Mouse (Mus musculus) 3T3-L1 (cell line): Measurements from ENCODE around the gene Gm10638.

ENCODE experiments used
- DNase-seq: peaks from one replicate; pipeline ENCODE4 v3.0.0-alpha.2; 2015; ENCODE audit warnings: low read depth, low spot score

Gm10638 gene

GRCm38 (mm10) chr8:86786498-86786897, 41.0 kb downstream of the Gm10638 start:
- peak; percentile 47 for DNase-seq

DNA sequence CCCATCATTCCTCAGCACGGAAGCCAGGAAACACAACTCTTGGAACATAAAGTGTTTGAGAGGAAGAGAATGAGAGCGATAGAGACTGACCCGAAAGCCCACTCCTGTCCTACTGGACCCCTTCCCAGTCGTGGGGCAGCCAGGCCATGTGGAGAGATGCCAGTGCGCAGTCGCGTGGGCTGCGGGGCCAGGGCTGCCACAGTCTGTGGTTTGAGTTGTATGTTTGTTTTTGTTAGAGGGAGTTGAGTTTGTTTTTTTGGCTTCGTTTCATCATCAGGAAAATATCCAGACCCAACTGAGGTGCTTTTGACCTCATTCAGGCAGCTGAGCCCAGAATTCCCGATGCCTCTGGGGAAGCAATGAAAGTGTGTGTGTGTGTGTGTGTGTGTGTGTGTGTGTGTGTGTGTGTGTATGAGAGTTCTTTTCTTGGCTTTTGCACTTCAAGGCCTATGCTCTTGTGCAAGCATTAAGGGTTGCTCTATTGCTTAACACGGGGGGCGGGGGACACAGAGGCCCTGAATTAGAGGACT, 42.5 kb downstream of the Gm10638 start:
- DNase-seq = peak; percentile 71

GRCm38 (mm10) chr8:86789576-86789975, 44.1 kb downstream of the Gm10638 start:
- no peak for DNase-seq

- no peak for DNase-seq
Measured at GRCm38 (mm10) chr8:86791542-86791941, 46.0 kb downstream of the Gm10638 start.

DNA sequence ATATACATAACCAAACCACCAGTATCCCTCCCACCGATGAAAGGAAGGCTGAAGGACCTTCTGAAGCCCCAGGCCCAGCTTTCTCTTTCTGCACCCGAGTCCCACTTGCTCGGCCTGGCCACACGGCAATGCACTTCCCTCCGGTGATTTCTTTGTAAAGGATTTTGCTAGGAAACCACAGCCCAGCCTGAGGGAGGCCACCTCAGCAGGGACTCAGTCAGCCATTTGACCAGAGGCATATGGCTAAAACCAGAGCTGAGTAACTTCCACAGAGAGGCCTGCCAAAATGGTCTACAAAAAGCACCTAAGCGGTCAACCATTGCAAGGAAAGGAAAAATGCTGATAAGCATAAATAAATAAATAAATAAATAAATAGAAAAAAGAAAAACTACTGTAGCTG, 49.2 kb downstream of the Gm10638 start:
- no peak for DNase-seq
